Mouse (Mus musculus) liver, postnatal 0 days (tissue): ENCODE results near the gene Gmds. TPM values are rescaled to one million over a fixed set of nuclear protein-coding genes. Genes with fewer than 3 reads are reported as not detected.

Experiments used
- ATAC-seq: fragments of 200-750 bp; cut with Nextera tagmentation; 2 replicates; pipeline ENCODE4 v1.8.0; 2017; ENCODE audit warnings: mild to moderate bottlenecking, moderate library complexity
- DNase-seq: peaks from one replicate; pipeline ENCODE4 v3.0.0-alpha.2; 2016
- H3K27ac ChIP-seq: fragments of 300-500 bp; sonication (generic); 2 replicates; pipeline ENCODE4 v1.5.1; 2014; ENCODE audit warnings: antibody characterized with exemption, moderate library complexity, mild to moderate bottlenecking, low read depth
- H3K27me3 ChIP-seq: fragments of 300-500 bp; sonication (generic); 2 replicates; pipeline ENCODE4 v1.6.1; 2014; ENCODE audit warnings: low read length, control low read depth, mixed read lengths; ENCODE audit not compliant: insufficient read depth
- H3K36me3 ChIP-seq: fragments of 300-500 bp; sonication (generic); replicated peaks from 2 replicates; pipeline ENCODE4 v1.6.1; 2014; ENCODE audit warnings: mild to moderate bottlenecking, control low read depth, low read length, moderate library complexity, mixed read lengths; ENCODE audit not compliant: insufficient read depth
- H3K4me1 ChIP-seq: fragments of 300-500 bp; sonication (generic); 2 replicates; pipeline ENCODE4 v1.6.1; 2014; ENCODE audit warnings: antibody characterized with exemption, mild to moderate bottlenecking, control low read depth; ENCODE audit not compliant: insufficient read depth
- H3K4me2 ChIP-seq: fragments of 300-500 bp; sonication (generic); 2 replicates; pipeline ENCODE4 v1.6.1; 2014; ENCODE audit warnings: low read depth, mild to moderate bottlenecking, low read length, moderate library complexity, mixed read lengths
- H3K4me3 ChIP-seq: fragments of 300-500 bp; sonication (generic); 2 replicates; pipeline ENCODE4 v1.5.1; 2014; ENCODE audit warnings: low read depth, low read length
- H3K9ac ChIP-seq: fragments of 300-500 bp; sonication (generic); replicated peaks from 2 replicates; pipeline ENCODE4 v1.6.1; 2014; ENCODE audit warnings: mild to moderate bottlenecking, moderate library complexity
- H3K9me3 ChIP-seq: fragments of 300-500 bp; sonication (generic); 2 replicates; pipeline ENCODE4 v1.6.1; 2016; ENCODE audit warnings: mild to moderate bottlenecking, control low read depth, low read length, mixed read lengths
- CTCF ChIP-seq: sonication (generic); IDR thresholded peaks from 2 replicates; pipeline ENCODE4 v1.5.1; 2016; ENCODE audit warnings: antibody characterized with exemption, low read depth
- EP300 ChIP-seq: IDR thresholded peaks from 2 replicates; pipeline ENCODE4 v1.6.1; 2016; ENCODE audit warnings: antibody characterized with exemption, low read depth, mild to moderate bottlenecking
- WGBS: fragments of 180-500 bp; shearing (Covaris S2); extraction: QIAGEN DNeasy Blood & Tissue Kit; methylation state at CpG from one replicate; pipeline ENCODE4 v1.1.7; 2014; ENCODE audit not compliant: insufficient replicate concordance; 5-methylcytosine and 5-hydroxymethylcytosine counted together
- polyA plus RNA-seq: library from polyadenylated mRNA; unstranded; fragments of >200 nt; fragmentation: Nextera tagmentation; extraction: Ambion mirVana; gene quantifications from 2 replicates; pipeline ENCODE4 v1.2.1, GENCODE M21; 2015

Gene Gmds
- polyA plus RNA-seq, 1 experiment from 2014 or later = 4.9 TPM

DNA sequence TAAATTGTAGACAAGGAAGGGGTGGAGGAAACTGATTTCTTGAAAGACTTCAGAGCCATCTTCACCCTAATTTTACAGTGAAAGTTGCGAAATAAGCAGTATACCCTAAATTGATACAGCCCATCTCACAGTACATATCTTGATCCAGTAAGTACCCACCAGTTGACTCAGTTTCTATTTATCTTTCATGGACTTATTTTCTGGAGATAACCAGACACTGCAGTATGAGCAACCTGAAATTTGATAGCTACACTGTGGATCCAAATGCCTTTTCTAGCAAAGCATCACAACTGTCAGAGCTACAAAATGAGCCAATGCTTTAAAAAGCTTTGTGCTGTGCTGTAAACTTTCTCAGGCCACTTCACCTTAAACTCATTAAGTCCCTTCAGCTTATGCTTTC is 159.9 kb downstream of the Gmds start:
- Histone ChIP-seq H3K4me2 (no peak overlapping the region), H3K9ac (no peak overlapping the region), H3K4me1 (no peaks in the 10 kb centered on the region), H3K9me3 (no peaks in the 10 kb centered on the region), H3K27me3 (no peaks in the 10 kb centered on the region), H3K36me3 (no peaks in the 10 kb centered on the region), H3K27ac (no peak overlapping the region), H3K4me3 (no peak overlapping the region)
- no peak for DNase-seq
- 64% methylated on average over 1 of the region's 1 CpGs for WGBS
- no peak for ATAC-seq
- TF ChIP-seq EP300 (no peak), CTCF (no peak)

DNA sequence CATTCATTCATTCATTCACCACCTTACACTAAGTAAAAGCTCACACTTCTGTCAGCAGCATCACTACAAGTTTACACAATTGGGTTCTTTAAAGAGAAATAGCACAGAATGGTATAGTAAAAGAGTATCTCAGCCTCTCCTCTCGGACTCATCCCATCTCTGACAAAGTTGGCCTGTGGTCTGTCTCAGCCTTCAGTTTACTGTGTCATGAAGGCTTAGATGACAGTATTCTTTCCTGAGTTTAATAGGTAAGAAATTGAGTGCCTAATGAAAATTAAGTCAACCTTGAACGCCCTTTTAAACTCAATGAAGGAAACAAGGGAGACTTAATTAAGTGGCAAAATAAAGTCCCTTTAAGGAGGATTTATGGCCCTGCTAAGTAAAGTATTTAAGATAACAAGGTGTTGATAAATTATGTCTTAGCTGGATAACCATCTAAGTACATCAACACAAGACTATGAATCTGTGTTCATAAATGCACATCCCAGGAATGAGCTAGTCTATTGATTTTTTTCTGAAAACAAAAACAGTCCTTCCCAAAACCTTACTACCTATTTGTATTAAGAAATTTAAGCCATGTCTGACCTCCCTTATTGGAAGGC is 160.6 kb downstream of the Gmds start:
- H3K9ac ChIP-seq = no peak overlapping the region
- no peak overlapping the region for H3K4me2 ChIP-seq
- 75% methylated on average over 2 of the region's 2 CpGs for WGBS
- no peak for TF ChIP-seq EP300
- TF ChIP-seq CTCF = no peak
- H3K36me3 ChIP-seq = no peaks in the 10 kb centered on the region
- H3K4me1 ChIP-seq = no peaks in the 10 kb centered on the region
- no peak overlapping the region for H3K27ac ChIP-seq
- no peak overlapping the region for H3K4me3 ChIP-seq
- no peaks in the 10 kb centered on the region for H3K27me3 ChIP-seq
- no peaks in the 10 kb centered on the region for H3K9me3 ChIP-seq
- DNase-seq (no peak), ATAC-seq (no peak)

DNA sequence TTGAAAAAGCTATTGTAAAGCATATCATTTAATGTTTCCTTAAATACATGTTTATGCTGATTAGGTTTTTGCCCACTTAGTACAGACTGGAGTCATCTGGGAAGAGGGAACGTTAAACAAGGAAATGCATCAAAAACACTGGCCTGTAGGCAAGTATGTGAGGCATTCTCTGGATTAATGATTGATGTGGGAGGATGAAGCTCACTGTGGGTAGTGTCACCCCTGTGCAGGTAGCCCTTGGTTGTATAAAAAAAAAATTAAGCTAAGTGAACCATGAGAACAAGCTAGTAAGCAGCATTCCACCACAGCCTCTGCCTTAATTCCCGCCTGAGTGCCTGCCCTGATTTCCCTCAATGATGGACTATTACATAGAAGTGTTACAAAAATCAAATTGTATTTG is 163.5 kb downstream of the Gmds start:
- 70% methylated on average over 2 of the region's 2 CpGs for WGBS

DNA sequence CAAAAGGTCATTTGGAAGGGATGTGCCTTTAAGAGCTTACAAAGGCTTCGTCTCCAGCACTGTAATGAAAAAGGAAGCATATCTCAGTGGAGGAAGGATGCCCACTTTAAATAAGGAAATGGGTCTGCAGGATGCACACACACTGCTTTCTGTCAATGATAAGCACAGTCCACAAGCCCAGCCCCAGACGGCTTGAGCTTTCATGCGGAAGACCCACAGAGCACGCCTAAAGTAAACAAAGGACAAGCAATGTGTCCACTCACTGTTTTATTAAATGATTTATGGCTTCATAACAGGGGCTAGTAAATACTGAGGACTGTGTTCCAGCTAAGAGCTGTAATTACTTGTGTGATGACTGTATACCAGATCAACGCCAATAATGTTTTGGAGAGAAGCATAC is 169.4 kb downstream of the Gmds start:
- H3K4me1 ChIP-seq = no peaks in the 10 kb centered on the region
- DNase-seq (no peak), ATAC-seq (peak; percentile 48; the same call in 1 of the 2 replicates)
- no peak overlapping the region for H3K27ac ChIP-seq
- H3K36me3 ChIP-seq = no peaks in the 10 kb centered on the region
- no peak overlapping the region for H3K9ac ChIP-seq
- H3K27me3 ChIP-seq = no peaks in the 10 kb centered on the region
- 25% methylated on average over 5 of the region's 5 CpGs for WGBS
- H3K4me3 ChIP-seq = no peak overlapping the region
- H3K4me2 ChIP-seq = no peak overlapping the region
- TF ChIP-seq EP300 (0 out of 2 replicates have a peak, but pooled peaks have one; percentile 37), CTCF (no peak)
- H3K9me3 ChIP-seq = no peaks in the 10 kb centered on the region

More for the DNA sequence above, 163.5 kb downstream of the Gmds start:
- ATAC-seq (no peak), DNase-seq (no peak)
- Histone ChIP-seq H3K4me1 (no peaks in the 10 kb centered on the region), H3K27ac (no peak overlapping the region), H3K4me2 (no peak overlapping the region), H3K36me3 (no peaks in the 10 kb centered on the region), H3K4me3 (no peak overlapping the region), H3K9ac (no peak overlapping the region), H3K27me3 (no peaks in the 10 kb centered on the region), H3K9me3 (no peaks in the 10 kb centered on the region)
- TF ChIP-seq CTCF (no peak), EP300 (no peak)

DNA sequence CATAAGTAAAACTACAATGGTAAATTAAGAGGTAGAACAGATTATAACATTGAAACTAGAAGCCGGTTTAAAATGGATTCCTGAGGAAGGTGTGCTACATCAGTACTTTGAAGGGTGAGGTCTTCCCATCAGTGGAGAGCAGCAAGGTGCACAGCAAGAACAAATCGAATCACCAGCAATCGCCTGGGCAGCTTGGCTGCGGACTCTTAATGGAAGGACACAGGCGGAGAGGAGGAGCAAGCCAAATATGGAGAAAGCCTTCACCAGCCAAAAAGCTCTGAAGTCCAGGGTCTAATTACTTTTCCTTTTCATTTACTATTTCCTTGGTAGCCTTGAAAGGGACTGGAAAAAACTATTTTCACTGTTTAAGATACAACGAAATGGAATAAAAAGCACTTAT is 170.7 kb downstream of the Gmds start:
- no peak for TF ChIP-seq EP300
- no peak for TF ChIP-seq CTCF
- Histone ChIP-seq H3K27me3 (no peaks in the 10 kb centered on the region), H3K9ac (no peak overlapping the region), H3K4me3 (no peak overlapping the region), H3K4me2 (no peak overlapping the region), H3K27ac (no peak overlapping the region), H3K4me1 (no peaks in the 10 kb centered on the region), H3K36me3 (no peaks in the 10 kb centered on the region), H3K9me3 (no peaks in the 10 kb centered on the region)
- ATAC-seq (no peak), DNase-seq (no peak)
- 84% methylated on average over 6 of the region's 6 CpGs for WGBS

DNA sequence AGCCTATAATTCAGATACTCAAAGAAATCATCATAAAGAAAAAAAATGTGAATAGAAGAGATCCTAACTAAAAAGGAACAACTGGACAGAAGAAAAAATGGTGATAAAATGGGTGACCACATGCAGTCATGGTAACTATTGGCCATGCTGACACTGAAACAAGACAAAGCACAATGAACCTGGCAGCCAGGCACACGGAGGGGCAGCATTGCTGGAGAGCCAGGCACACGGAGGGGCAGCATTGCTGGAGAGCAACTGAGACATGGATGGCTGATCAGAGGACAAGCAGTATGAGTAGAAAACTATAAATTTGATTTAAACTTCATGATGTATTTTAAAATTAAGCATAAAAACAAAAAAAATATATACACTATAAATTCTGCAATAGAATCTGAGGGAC is 173.0 kb downstream of the Gmds start:
- 73% methylated on average over 2 of the region's 2 CpGs for WGBS
- DNase-seq = no peak
- H3K9ac ChIP-seq = no peak overlapping the region
- no peaks in the 10 kb centered on the region for H3K4me1 ChIP-seq
- H3K9me3 ChIP-seq = no peaks in the 10 kb centered on the region
- H3K4me3 ChIP-seq = no peak overlapping the region
- TF ChIP-seq CTCF (no peak), EP300 (no peak)
- no peak overlapping the region for H3K27ac ChIP-seq
- no peak overlapping the region for H3K4me2 ChIP-seq
- no peak for ATAC-seq
- H3K36me3 ChIP-seq = no peaks in the 10 kb centered on the region
- H3K27me3 ChIP-seq = no peaks in the 10 kb centered on the region
